Mouse (Mus musculus) limb, embryonic 14.5 days (tissue): ENCODE results near the gene Prkaca. TPM values are rescaled to one million over a fixed set of nuclear protein-coding genes. Genes with fewer than 3 reads are reported as not detected.

Source experiments
- ATAC-seq: fragments of 200-750 bp; cut with Nextera tagmentation; 2 replicates; pipeline ENCODE4 v1.8.0; 2017; ENCODE audit warnings: low read depth, moderate number of reproducible peaks, moderate TSS enrichment; ENCODE audit not compliant: low FRiP score
- DNase-seq: peaks from one replicate; pipeline ENCODE4 v3.0.0-alpha.2; 2015; ENCODE audit warnings: low spot score
- H3K27ac ChIP-seq: fragments of 300-500 bp; sonication (generic); replicated peaks from 2 replicates; pipeline ENCODE4 v1.5.1; 2014; ENCODE audit warnings: low read depth, mild to moderate bottlenecking, low read length, moderate library complexity, mixed read lengths
- H3K27me3 ChIP-seq: fragments of 300-500 bp; sonication (generic); 2 replicates; pipeline ENCODE4 v1.6.1; 2014; ENCODE audit warnings: low read length, mixed read lengths; ENCODE audit not compliant: control insufficient read depth, insufficient read depth
- H3K36me3 ChIP-seq: fragments of 300-500 bp; sonication (generic); 2 replicates; pipeline ENCODE4 v1.6.1; 2014; ENCODE audit warnings: mild to moderate bottlenecking, low read length, moderate library complexity, mixed read lengths; ENCODE audit not compliant: control insufficient read depth, insufficient read depth
- H3K4me1 ChIP-seq: fragments of 300-500 bp; sonication (generic); 2 replicates; pipeline ENCODE4 v1.6.1; 2014; ENCODE audit warnings: antibody characterized with exemption, low read length, mixed read lengths; ENCODE audit not compliant: control insufficient read depth, insufficient read depth
- H3K4me2 ChIP-seq: fragments of 300-500 bp; sonication (generic); replicated peaks from 2 replicates; pipeline ENCODE4 v1.6.1; 2014; ENCODE audit warnings: low read depth, mild to moderate bottlenecking, low read length, moderate library complexity; ENCODE audit not compliant: severe bottlenecking
- H3K4me3 ChIP-seq: fragments of 300-500 bp; sonication (generic); replicated peaks from 2 replicates; pipeline ENCODE4 v1.5.1; 2014; ENCODE audit warnings: low read length
- H3K9ac ChIP-seq: fragments of 300-500 bp; sonication (generic); 2 replicates; pipeline ENCODE4 v1.6.1; 2014; ENCODE audit warnings: mild to moderate bottlenecking, low read depth, low read length, moderate library complexity; ENCODE audit not compliant: severe bottlenecking
- H3K9me3 ChIP-seq: fragments of 300-500 bp; sonication (generic); 2 replicates; pipeline ENCODE4 v1.6.1; 2016; ENCODE audit warnings: low read length; ENCODE audit not compliant: control insufficient read depth
- POLR2A ChIP-seq: fragments of 200-500 bp; IDR thresholded peaks from 2 replicates; pipeline ENCODE4 v1.8.0; 2012; ENCODE audit warnings: inconsistent platforms, mild to moderate bottlenecking, moderate library complexity, borderline replicate concordance; ENCODE audit not compliant: insufficient read depth, insufficient read length; ENCODE audit errors: extremely low read depth
- WGBS: fragments of 180-500 bp; shearing (Covaris S2); extraction: QIAGEN DNeasy Blood & Tissue Kit; methylation state at CpG from one replicate; pipeline ENCODE4 v1.1.7; 2014; 5-methylcytosine and 5-hydroxymethylcytosine counted together
- polyA plus RNA-seq, 2 experiments: library from polyadenylated mRNA; depleted of rRNA in 1 of 2; stranded (reverse) in 1 of 2; unstranded in 1 of 2; fragments of >200 nt; fragmentation: Nextera tagmentation in 1 of 2; extraction: Ambion mirVana in 1 of 2; gene quantifications; 2 replicates each; pipeline versions ENCODE4 v1.2.1 to v1.2.3; 2012 to 2014

Gene Prkaca
- polyA plus RNA-seq, 2 experiments, result 132 to 158 TPM

- Histone ChIP-seq H3K27ac (no peak overlapping the region), H3K9ac (no peak overlapping the region), H3K4me3 (no peak overlapping the region), H3K4me2 (no peak overlapping the region), H3K9me3 (no peaks in the 10 kb centered on the region), H3K27me3 (peaks cover 37% of the 10 kb centered on the region), H3K4me1 (peaks cover 2% of the 10 kb centered on the region; the same call in 1 of the 2 replicates), H3K36me3 (no peaks in the 10 kb centered on the region)
- WGBS, result 14% methylated on average over 10 of the region's 10 CpGs
- no peak for ATAC-seq
- no peak for DNase-seq
- TF ChIP-seq POLR2A, result no peak
Observed at GRCm38 (mm10) chr8:84024171-84024570, 51.4 kb downstream of the Prkaca start.

- 2% methylated on average over 36 of the region's 41 CpGs for WGBS
- H3K4me3 ChIP-seq, result peak overlapping the region; percentile 45
- peak overlapping the region; percentile 79 for H3K4me2 ChIP-seq
- H3K4me1 ChIP-seq, result peaks cover 2% of the 10 kb centered on the region; the same call in 1 of the 2 replicates
- no peaks in the 10 kb centered on the region for H3K36me3 ChIP-seq
- DNase-seq, result peak; percentile 74
- H3K9ac ChIP-seq, result peak overlapping the region; percentile 55
- H3K27ac ChIP-seq, result no peak overlapping the region
- TF ChIP-seq POLR2A, result no peak
- peaks cover 32% of the 10 kb centered on the region for H3K27me3 ChIP-seq
- ATAC-seq, result peak; percentile 88
- no peaks in the 10 kb centered on the region for H3K9me3 ChIP-seq
Observed at GRCm38 (mm10) chr8:84025863-84026262, 53.1 kb downstream of the Prkaca start.

- DNase-seq, result no peak
- 14% methylated on average over 10 of the region's 10 CpGs for WGBS
- no peak for TF ChIP-seq POLR2A
Observed at GRCm38 (mm10) chr8:84027449-84027848, 54.7 kb downstream of the Prkaca start.

GRCm38 (mm10) chr8:84029272-84029671 is 56.5 kb downstream of the Prkaca start:
- Histone ChIP-seq H3K4me1 (peaks cover 2% of the 10 kb centered on the region; the same call in 1 of the 2 replicates), H3K4me2 (no peak overlapping the region), H3K9ac (no peak overlapping the region), H3K4me3 (no peak overlapping the region), H3K27me3 (peaks cover 20% of the 10 kb centered on the region), H3K36me3 (no peaks in the 10 kb centered on the region), H3K9me3 (no peaks in the 10 kb centered on the region), H3K27ac (no peak overlapping the region)
- ATAC-seq, result no peak
- no peak for TF ChIP-seq POLR2A
- DNase-seq, result no peak
- WGBS, result 85% methylated on average over 5 of the region's 5 CpGs

More at GRCm38 (mm10) chr8:84027449-84027848, 54.7 kb downstream of the Prkaca start:
- H3K27me3 ChIP-seq, result peaks cover 20% of the 10 kb centered on the region
- H3K36me3 ChIP-seq, result no peaks in the 10 kb centered on the region
- no peak overlapping the region for H3K4me3 ChIP-seq
- H3K9me3 ChIP-seq, result no peaks in the 10 kb centered on the region
- ATAC-seq, result no peak
- H3K9ac ChIP-seq, result no peak overlapping the region
- H3K4me2 ChIP-seq, result no peak overlapping the region
- no peak overlapping the region for H3K27ac ChIP-seq
- H3K4me1 ChIP-seq, result peaks cover 2% of the 10 kb centered on the region; the same call in 1 of the 2 replicates

- TF ChIP-seq POLR2A, result no peak
- ATAC-seq, result no peak
- no peak overlapping the region for H3K27ac ChIP-seq
- H3K9ac ChIP-seq, result no peak overlapping the region
- H3K27me3 ChIP-seq, result 0 out of 2 replicates have a peak, but pooled peaks cover 3% of the 10 kb centered on the region
- no peak overlapping the region for H3K4me3 ChIP-seq
- DNase-seq, result no peak
- WGBS, result 68% methylated on average over 4 of the region's 4 CpGs
- no peaks in the 10 kb centered on the region for H3K4me1 ChIP-seq
- no peak overlapping the region for H3K4me2 ChIP-seq
- no peaks in the 10 kb centered on the region for H3K36me3 ChIP-seq
- no peaks in the 10 kb centered on the region for H3K9me3 ChIP-seq
Observed at GRCm38 (mm10) chr8:84032777-84033176, 60.0 kb downstream of the Prkaca start.

- Histone ChIP-seq H3K4me1 (peaks cover 8% of the 10 kb centered on the region; the same call in 1 of the 2 replicates), H3K9me3 (no peaks in the 10 kb centered on the region), H3K27me3 (peaks cover 23% of the 10 kb centered on the region), H3K9ac (no peak overlapping the region), H3K27ac (no peak overlapping the region), H3K4me2 (no peak overlapping the region), H3K4me3 (no peak overlapping the region), H3K36me3 (no peaks in the 10 kb centered on the region)
- DNase-seq, result no peak
- 67% methylated on average over 5 of the region's 5 CpGs for WGBS
- no peak for TF ChIP-seq POLR2A
- ATAC-seq, result no peak
Observed at GRCm38 (mm10) chr8:84038015-84038414, 65.2 kb downstream of the Prkaca start.
